Comparison of ENCODE assay signal across 8 mouse cellular contexts in the genomic region with DNA sequence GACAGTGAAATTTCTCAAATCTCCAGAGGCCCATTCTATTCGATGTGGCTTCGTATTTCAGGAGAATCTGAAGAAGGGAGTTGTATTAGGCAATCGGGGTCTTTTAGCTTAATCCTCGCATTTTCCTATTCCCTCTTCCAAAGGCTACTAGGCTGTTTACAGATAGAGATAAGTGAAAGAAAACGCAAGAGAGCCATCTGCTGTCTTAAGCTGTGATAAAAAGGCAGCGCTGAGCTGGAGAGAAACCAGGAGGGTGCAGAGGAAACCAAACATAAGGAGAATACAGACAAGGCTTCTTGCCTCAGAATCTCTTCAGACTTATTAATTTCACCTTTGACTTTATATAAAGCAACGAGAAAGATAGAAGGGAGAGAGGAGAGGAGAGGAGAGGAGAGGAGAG.
A peak's percentile ranks its signal among the peaks of the same experiment; 100 is the strongest.
DNase-seq lines count a peak whose midpoint lies in the region; ATAC-seq and TF ChIP-seq lines count a peak whose summit lies in the region.

No protein-coding gene starts in this region.

- H3K27me3 ChIP-seq in heart, embryonic 11.5 days (ENCODE audit: control insufficient read depth, insufficient read depth, low read length) = peaks cover 22% of the 10 kb centered on the region

- no peak overlapping the region for H3K4me2 ChIP-seq in heart, embryonic 11.5 days

- peak overlapping the region; percentile 31; the same call in 1 of the 2 replicates for H3K4me3 ChIP-seq in left cerebral cortex, adult 2 months
- no peak overlapping the region for H3K4me3 ChIP-seq in lung, adult 2 months (replicated peaks; ENCODE audit: extremely low read depth, low read depth, low read length)
- no peak overlapping the region for H3K4me3 ChIP-seq in heart, embryonic 11.5 days (ENCODE audit: low read depth, low read length)

- H3K36me3 ChIP-seq in heart, embryonic 11.5 days (ENCODE audit: control insufficient read depth, insufficient read depth, low read length) = no peaks in the 10 kb centered on the region

- TF ChIP-seq CTCF in left cerebral cortex, adult 2 months (IDR thresholded peaks at IDR 0.05) = peak; percentile 43
- no peak for TF ChIP-seq CTCF in lung, adult 2 months (IDR thresholded peaks at IDR 0.05; ENCODE audit: insufficient read depth, low read length)

- intact Hi-C loops in left cerebral cortex, adult 2 months (cut with DNase I) = no loop called here

- H3K27ac ChIP-seq in left cerebral cortex, adult 2 months = no peak overlapping the region
- no peak overlapping the region for H3K27ac ChIP-seq in heart, embryonic 11.5 days (ENCODE audit: low read depth, low read length)

- WGBS in lung, adult 2 months = 13% methylated on average over 7 of the region's 7 CpGs
- WGBS in heart, embryonic 11.5 days (ENCODE audit: insufficient replicate concordance) = 17% methylated on average over 7 of the region's 7 CpGs

- no peaks in the 10 kb centered on the region for H3K4me1 ChIP-seq in lung, adult 2 months (ENCODE audit: control insufficient read depth, insufficient read depth, low read length)
- H3K4me1 ChIP-seq in heart, embryonic 11.5 days (ENCODE audit: control insufficient read depth, insufficient read depth, low read length) = no peaks in the 10 kb centered on the region

- H3K9me3 ChIP-seq in heart, embryonic 11.5 days (replicated peaks; ENCODE audit: control insufficient read depth, low read length) = no peaks in the 10 kb centered on the region

- ATAC-seq in heart, embryonic 11.5 days (replicated peaks; ENCODE audit: insufficient number of reproducible peaks, low FRiP score, low TSS enrichment) = no peak

- H3K9ac ChIP-seq in heart, embryonic 11.5 days (ENCODE audit: low read depth, low read length) = no peak overlapping the region

- no peak for TF ChIP-seq POLR2A in lung, adult 2 months (IDR thresholded peaks at IDR 0.05; ENCODE audit: borderline replicate concordance, extremely low read depth, low read depth, low read length)

- DNase-seq in left cerebral cortex, adult 2 months (ENCODE audit: extremely low spot score in 1 of 2, low spot score in 2 of 2) = peak; percentile 23 to 37
- no peak for DNase-seq in left cerebral cortex, adult 11 months (ENCODE audit: low spot score)
- DNase-seq in cerebellum, adult 9-11 months = peak; percentile 56
- DNase-seq in layer of hippocampus, adult 9-11 months = peak; percentile 31
- peak; percentile 16 for DNase-seq in right cerebral cortex, postnatal 14 days
- DNase-seq in lung, adult 2 months = no peak
- no peak for DNase-seq in thymus, postnatal 10 days (ENCODE audit: low spot score in 2 of 2)

Comparison
In these comparisons a context has a peak if more than half of its experiments do, and no peak if none do; other contexts are left out.
1. DNase-seq: peak in left cerebral cortex, adult 2 months (2 of 2), cerebellum, adult 9-11 months (single experiment), layer of hippocampus, adult 9-11 months (single experiment) and right cerebral cortex, postnatal 14 days (single experiment); none in left cerebral cortex, adult 11 months (single experiment), lung, adult 2 months (single experiment) and thymus, postnatal 10 days (0 of 2).